Mouse (Mus musculus) urinary bladder, adult 18-20 months (tissue): ENCODE results near the gene Ly75.
A peak's percentile ranks its signal among the peaks of the same experiment; 100 is the strongest.

Experiments used
- DNase-seq, 2 experiments: peaks; one replicate each; pipeline ENCODE4 v3.0.0; 2022; ENCODE audit warnings: low spot score in 2 of 2, mixed read lengths in 2 of 2

Gene Ly75

GRCm38 (mm10) chr2:60382858-60383669 lies at the start of gene Ly75:
Gene Ly75, minus strand, starts transcription at chr2:60383303.
- peak; percentile 76 to 79 for DNase-seq

GRCm38 (mm10) chr2:60430315-60431021 lies 47.4 kb upstream of the Ly75 start:
- DNase-seq: no peak

GRCm38 (mm10) chr2:60418075-60418474 lies 35.0 kb upstream of the Ly75 start:
- peak; percentile 53 to 57 for DNase-seq

GRCm38 (mm10) chr2:60414334-60414733 lies 31.2 kb upstream of the Ly75 start:
- DNase-seq: no peak

GRCm38 (mm10) chr2:60413006-60413650 lies 30.0 kb upstream of the Ly75 start:
- DNase-seq: no peak

GRCm38 (mm10) chr2:60411181-60411580 lies 28.1 kb upstream of the Ly75 start:
- no peak for DNase-seq

GRCm38 (mm10) chr2:60409989-60410763 lies 27.1 kb upstream of the Ly75 start:
- DNase-seq: no peak

- DNase-seq: no peak
These were observed 26.1 kb upstream of the Ly75 start for GRCm38 (mm10) chr2:60409194-60409593.

- no peak for DNase-seq
These were observed 24.3 kb upstream of the Ly75 start for GRCm38 (mm10) chr2:60407387-60407786.

GRCm38 (mm10) chr2:60405431-60405830 lies 22.3 kb upstream of the Ly75 start:
- DNase-seq: no peak

- no peak for DNase-seq
These were observed 21.7 kb upstream of the Ly75 start for GRCm38 (mm10) chr2:60404763-60405162.

- no peak for DNase-seq
These were observed 18.6 kb upstream of the Ly75 start for GRCm38 (mm10) chr2:60401694-60402093.

- no peak for DNase-seq
These were observed 10.7 kb upstream of the Ly75 start for GRCm38 (mm10) chr2:60393786-60394185.

GRCm38 (mm10) chr2:60392286-60392685 lies 9.2 kb upstream of the Ly75 start:
- DNase-seq: no peak

- DNase-seq: no peak
These were observed 4.3 kb upstream of the Ly75 start for GRCm38 (mm10) chr2:60387363-60387762.

GRCm38 (mm10) chr2:60386835-60387234 lies 3.7 kb upstream of the Ly75 start:
- DNase-seq: no peak

GRCm38 (mm10) chr2:60384763-60385085 lies 1.6 kb upstream of the Ly75 start:
- no peak for DNase-seq

- no peak for DNase-seq
These were observed 1.1 kb upstream of the Ly75 start for GRCm38 (mm10) chr2:60384083-60384762.

- DNase-seq: no peak
These were observed 757 bp downstream of the Ly75 start for GRCm38 (mm10) chr2:60382346-60382745.

GRCm38 (mm10) chr2:60377260-60377659 lies 5.8 kb downstream of the Ly75 start:
- no peak for DNase-seq

GRCm38 (mm10) chr2:60375608-60376107 lies 7.4 kb downstream of the Ly75 start:
- no peak for DNase-seq
